Mouse (Mus musculus): ENCODE measurements around the gene Serpinh1.

- TF ChIP-seq GATA1 (IDR thresholded peaks at IDR 0.05; ENCODE audit: borderline replicate concordance, low read length): no peak
- no peak for TF ChIP-seq FLI1 (IDR thresholded peaks at IDR 0.05; ENCODE audit: low read length)
These were observed 5.8 kb downstream of the Serpinh1 start for GRCm38 (mm10) chr7:99347268-99347667.

Data from megakaryocyte, embryonic 14.5 days (primary cell).